Mouse (Mus musculus) c-Kit-negative CD71-positive TER-119-positive erythroid progenitor cells, embryonic 14.5 days (primary cell): Measurements from ENCODE around the gene Tubb1.

Source experiments
- DNase-seq: peaks from one replicate; pipeline ENCODE4 v3.0.0-alpha.2; 2013; ENCODE audit warnings: low read depth, low spot score

Gene Tubb1

GRCm38 (mm10) chr2:174502321-174502720 lies 51.8 kb downstream of the Tubb1 start:
- no peak for DNase-seq

GRCm38 (mm10) chr2:174502831-174503460 lies 52.5 kb downstream of the Tubb1 start:
- DNase-seq = no peak
